In genomic region chr9:64845355-64845754, GRCm38 (mm10) we compare ENCODE assay signal across 23 mouse cellular contexts. TPM values are rescaled to one million over a fixed set of nuclear protein-coding genes. Genes with fewer than 3 reads are reported as not detected.
DNase-seq lines count a peak whose midpoint lies in the region; ATAC-seq and TF ChIP-seq lines count a peak whose summit lies in the region.
"Had no signal": no experiment of that assay in that cellular context is flagged by ENCODE, and none has a peak within 500 bp of the region (broad histone marks: within the 10 kb centered on the region; RNA-seq: fewer than 3 reads in every experiment).

No protein-coding gene starts in this region.

- WGBS in liver, embryonic 12.5 days (ENCODE audit: insufficient replicate concordance) = 50% methylated on average over 4 of the region's 4 CpGs
- WGBS in neural tube, embryonic 15.5 days = 80% methylated on average over 4 of the region's 4 CpGs

- no peaks in the 10 kb centered on the region for H3K27me3 ChIP-seq in liver, embryonic 12.5 days (replicated peaks)
- H3K27me3 ChIP-seq in neural tube, embryonic 15.5 days (replicated peaks) = no peaks in the 10 kb centered on the region
- H3K27me3 ChIP-seq: hindbrain, embryonic 13.5 days; stomach, embryonic 15.5 days had no signal

- peak; percentile 82 for ATAC-seq in liver, embryonic 12.5 days
- ATAC-seq in megakaryocyte-erythroid progenitor cell, adult 5-6 weeks (replicated peaks; ENCODE audit: low FRiP score, low TSS enrichment, poor library complexity, severe bottlenecking) = 0 out of 2 replicates have a peak, but pooled peaks have one; percentile 37
- ATAC-seq in neural tube, embryonic 15.5 days (ENCODE audit: low FRiP score) = no peak
- ATAC-seq: activated CD4-positive, CD25-positive, alpha-beta regulatory T cell, adult 4 months; inflammation-experienced regulatory T-cells, adult 6 months; midbrain, embryonic 16.5 days had no signal

- H3K9ac ChIP-seq in liver, embryonic 12.5 days = peak overlapping the region; percentile 28; the same call in 1 of the 2 replicates
- no peak overlapping the region for H3K9ac ChIP-seq in neural tube, embryonic 15.5 days (replicated peaks)
- H3K9ac ChIP-seq: hindbrain, embryonic 13.5 days; stomach, embryonic 15.5 days had no signal

- peak overlapping the region; percentile 15; the same call in 1 of the 2 replicates for H3K4me2 ChIP-seq in liver, embryonic 12.5 days
- H3K4me2 ChIP-seq in neural tube, embryonic 15.5 days = no peak overlapping the region
- H3K4me2 ChIP-seq: heart, embryonic 11.5 days; hindbrain, embryonic 13.5 days; stomach, embryonic 15.5 days had no signal

- H3K9me3 ChIP-seq in liver, embryonic 12.5 days (replicated peaks) = 0 out of 2 replicates have a peak, but pooled peaks cover 5% of the 10 kb centered on the region
- no peaks in the 10 kb centered on the region for H3K9me3 ChIP-seq in neural tube, embryonic 15.5 days (replicated peaks)
- H3K9me3 ChIP-seq: hindbrain, embryonic 13.5 days; stomach, embryonic 15.5 days had no signal

- H3K4me1 ChIP-seq in liver, embryonic 12.5 days = peaks cover 20% of the 10 kb centered on the region
- no peaks in the 10 kb centered on the region for H3K4me1 ChIP-seq in neural tube, embryonic 15.5 days
- H3K4me1 ChIP-seq: hindbrain, embryonic 13.5 days; stomach, embryonic 15.5 days had no signal

- H3K36me3 ChIP-seq in liver, embryonic 12.5 days = peaks cover 82% of the 10 kb centered on the region
- H3K36me3 ChIP-seq in neural tube, embryonic 15.5 days = peaks cover 16% of the 10 kb centered on the region
- H3K36me3 ChIP-seq: stomach, embryonic 15.5 days had no signal

- no peak for DNase-seq in layer of hippocampus, adult 2 months (ENCODE audit: low spot score in 2 of 2)
- DNase-seq in layer of hippocampus, postnatal 14 days (ENCODE audit: low spot score in 2 of 2) = no peak
- DNase-seq in c-Kit-negative CD71-positive TER-119-positive erythroid progenitor cells, embryonic 14.5 days (ENCODE audit: low read depth, low spot score) = peak; percentile 56
- no peak for DNase-seq in adrenal gland, postnatal 36 days
- no peak for DNase-seq in natural killer cell, adult 2 months (ENCODE audit: low spot score in 2 of 2)
- DNase-seq: adrenal gland, postnatal 25 days; cerebellum, postnatal 14 days; embryo, embryonic 11 days; gastrocnemius, adult 2 months; heart, postnatal 10 days; lung, postnatal 10 days; retina, postnatal 1 day; thymus, adult 18-20 months; thymus, postnatal 4 days had no signal

- TF ChIP-seq CTCF in layer of hippocampus, adult 2 months (conservative IDR thresholded peaks at IDR 0.05) = no peak

- H3K4me3 ChIP-seq in layer of hippocampus, adult 2 months = no peak overlapping the region
- no peak overlapping the region for H3K4me3 ChIP-seq in liver, embryonic 12.5 days
- H3K4me3 ChIP-seq in neural tube, embryonic 15.5 days (replicated peaks) = no peak overlapping the region
- H3K4me3 ChIP-seq: gastrocnemius, adult 2 months; hindbrain, embryonic 13.5 days; stomach, embryonic 15.5 days had no signal

- H3K27ac ChIP-seq in layer of hippocampus, adult 2 months = 0 out of 2 replicates have a peak overlapping the region, but pooled peaks have one; percentile 10
- H3K27ac ChIP-seq in liver, embryonic 12.5 days = peak overlapping the region; percentile 54; the same call in 1 of the 2 replicates
- H3K27ac ChIP-seq in neural tube, embryonic 15.5 days (replicated peaks) = no peak overlapping the region
- H3K27ac ChIP-seq: gastrocnemius, adult 2 months; hindbrain, embryonic 13.5 days; stomach, embryonic 15.5 days had no signal

RNA-seq across cellular contexts. Expression of gene Dennd4a, which starts 34.2 kb away (rescaled TPM):
- 10 to 100 TPM; 39.9 to 41.5 TPM for total RNA-seq in layer of hippocampus, adult 2 months (2021)
- total RNA-seq in layer of hippocampus, postnatal 14 days (2021) = 10 to 100 TPM; 48.7 to 52.2 TPM
- 32.6 and 32.7 TPM in 2 replicates for polyA plus RNA-seq in liver, embryonic 12.5 days (2016; fragmentation: Nextera tagmentation; extraction: Ambion mirVana)
- total RNA-seq in megakaryocyte-erythroid progenitor cell, adult 5-6 weeks (2014; fragmentation: Nextera tagmentation) = 56.7 and 85.2 TPM in 2 replicates
- total RNA-seq in megakaryocyte-erythroid progenitor cell, adult 5-6 weeks (2017) = 46.2 and 50.6 TPM in 2 replicates
- total RNA-seq in adrenal gland, postnatal 36 days (2021) = 10 to 100 TPM; 18.1 to 19.9 TPM
- 9.0 and 10.2 TPM in 2 replicates for polyA plus RNA-seq in neural tube, embryonic 15.5 days (2015; fragmentation: Nextera tagmentation; extraction: Ambion mirVana)
